Mouse (Mus musculus): ENCODE data around the gene Rhd. TPM values are rescaled to one million over a fixed set of nuclear protein-coding genes. Genes with fewer than 3 reads are reported as not detected.

The Rhd gene
- polyA plus RNA-seq, 1 experiment, result not detected

- peaks cover 7% of the 10 kb centered on the region for H3K4me1 ChIP-seq (ENCODE audit: control insufficient read depth, insufficient read depth, low read length)
- TF ChIP-seq CTCF (IDR thresholded peaks at IDR 0.05; ENCODE audit: low read depth, low read length) (no peak), POLR2A (IDR thresholded peaks at IDR 0.05; ENCODE audit: borderline replicate concordance, low read depth, low read length) (no peak)
- H3K27ac ChIP-seq (ENCODE audit: insufficient read depth, low read depth, low read length), result no peak overlapping the region
- no peak overlapping the region for H3K4me3 ChIP-seq (ENCODE audit: insufficient read depth, low read length)
These were observed 4.2 kb downstream of the Rhd start for GRCm38 (mm10) chr4:134868490-134868889.

- no peak overlapping the region for H3K27ac ChIP-seq (ENCODE audit: insufficient read depth, low read depth, low read length)
- H3K4me3 ChIP-seq (ENCODE audit: insufficient read depth, low read length), result no peak overlapping the region
- no peak for TF ChIP-seq POLR2A (IDR thresholded peaks at IDR 0.05; ENCODE audit: borderline replicate concordance, low read depth, low read length)
- no peak for TF ChIP-seq CTCF (IDR thresholded peaks at IDR 0.05; ENCODE audit: low read depth, low read length)
- peaks cover 7% of the 10 kb centered on the region for H3K4me1 ChIP-seq (ENCODE audit: control insufficient read depth, insufficient read depth, low read length)
These were observed 4.9 kb downstream of the Rhd start for GRCm38 (mm10) chr4:134869068-134869730.

GRCm38 (mm10) chr4:134869815-134870375, 5.6 kb downstream of the Rhd start:
- Histone ChIP-seq H3K4me3 (ENCODE audit: insufficient read depth, low read length) (no peak overlapping the region), H3K27ac (ENCODE audit: insufficient read depth, low read depth, low read length) (no peak overlapping the region), H3K4me1 (ENCODE audit: control insufficient read depth, insufficient read depth, low read length) (peaks cover 7% of the 10 kb centered on the region)
- TF ChIP-seq POLR2A (IDR thresholded peaks at IDR 0.05; ENCODE audit: borderline replicate concordance, low read depth, low read length), result no peak
- no peak for TF ChIP-seq CTCF (IDR thresholded peaks at IDR 0.05; ENCODE audit: low read depth, low read length)

- no peak overlapping the region for H3K27ac ChIP-seq (ENCODE audit: insufficient read depth, low read depth, low read length)
- no peak overlapping the region for H3K4me3 ChIP-seq (ENCODE audit: insufficient read depth, low read length)
- H3K4me1 ChIP-seq (ENCODE audit: control insufficient read depth, insufficient read depth, low read length), result peaks cover 7% of the 10 kb centered on the region
- no peak for TF ChIP-seq CTCF (IDR thresholded peaks at IDR 0.05; ENCODE audit: low read depth, low read length)
- TF ChIP-seq POLR2A (IDR thresholded peaks at IDR 0.05; ENCODE audit: borderline replicate concordance, low read depth, low read length), result no peak
These were observed 7.1 kb downstream of the Rhd start for GRCm38 (mm10) chr4:134871477-134871876.

- H3K4me3 ChIP-seq (ENCODE audit: insufficient read depth, low read length), result no peak overlapping the region
- no peak overlapping the region for H3K27ac ChIP-seq (ENCODE audit: insufficient read depth, low read depth, low read length)
- TF ChIP-seq POLR2A (IDR thresholded peaks at IDR 0.05; ENCODE audit: borderline replicate concordance, low read depth, low read length) (no peak), CTCF (IDR thresholded peaks at IDR 0.05; ENCODE audit: low read depth, low read length) (no peak)
- peaks cover 7% of the 10 kb centered on the region for H3K4me1 ChIP-seq (ENCODE audit: control insufficient read depth, insufficient read depth, low read length)
These were observed 7.6 kb downstream of the Rhd start for GRCm38 (mm10) chr4:134871950-134872349.

- TF ChIP-seq POLR2A (IDR thresholded peaks at IDR 0.05; ENCODE audit: borderline replicate concordance, low read depth, low read length), result no peak
- TF ChIP-seq CTCF (IDR thresholded peaks at IDR 0.05; ENCODE audit: low read depth, low read length), result no peak
- Histone ChIP-seq H3K27ac (ENCODE audit: insufficient read depth, low read depth, low read length) (no peak overlapping the region), H3K4me3 (ENCODE audit: insufficient read depth, low read length) (no peak overlapping the region), H3K4me1 (ENCODE audit: control insufficient read depth, insufficient read depth, low read length) (peaks cover 6% of the 10 kb centered on the region)
These were observed 11.8 kb downstream of the Rhd start for GRCm38 (mm10) chr4:134876171-134876570.

- Histone ChIP-seq H3K4me1 (ENCODE audit: control insufficient read depth, insufficient read depth, low read length) (peaks cover 15% of the 10 kb centered on the region), H3K27ac (ENCODE audit: insufficient read depth, low read depth, low read length) (no peak overlapping the region), H3K4me3 (ENCODE audit: insufficient read depth, low read length) (peak overlapping the region; percentile 40)
- peak; percentile 83 for TF ChIP-seq CTCF (IDR thresholded peaks at IDR 0.05; ENCODE audit: low read depth, low read length)
- TF ChIP-seq POLR2A (IDR thresholded peaks at IDR 0.05; ENCODE audit: borderline replicate concordance, low read depth, low read length), result no peak
These were observed 15.2 kb downstream of the Rhd start for GRCm38 (mm10) chr4:134879410-134879981.

GRCm38 (mm10) chr4:134880041-134880440, 15.7 kb downstream of the Rhd start:
- no peak overlapping the region for H3K27ac ChIP-seq (ENCODE audit: insufficient read depth, low read depth, low read length)

GRCm38 (mm10) chr4:134883266-134883665, 18.9 kb downstream of the Rhd start:
- peak overlapping the region; percentile 14; the same call in 1 of the 2 replicates for H3K27ac ChIP-seq (ENCODE audit: insufficient read depth, low read depth, low read length)
- TF ChIP-seq POLR2A (IDR thresholded peaks at IDR 0.05; ENCODE audit: borderline replicate concordance, low read depth, low read length) (no peak), CTCF (IDR thresholded peaks at IDR 0.05; ENCODE audit: low read depth, low read length) (peak; percentile 38)
- peaks cover 19% of the 10 kb centered on the region for H3K4me1 ChIP-seq (ENCODE audit: control insufficient read depth, insufficient read depth, low read length)
- H3K4me3 ChIP-seq (ENCODE audit: insufficient read depth, low read length), result no peak overlapping the region

More at GRCm38 (mm10) chr4:134880041-134880440, 15.7 kb downstream of the Rhd start:
- TF ChIP-seq CTCF (IDR thresholded peaks at IDR 0.05; ENCODE audit: low read depth, low read length), result peak; percentile 47; the same call in 1 of the 2 replicates
- no peak for TF ChIP-seq POLR2A (IDR thresholded peaks at IDR 0.05; ENCODE audit: borderline replicate concordance, low read depth, low read length)
- peaks cover 19% of the 10 kb centered on the region for H3K4me1 ChIP-seq (ENCODE audit: control insufficient read depth, insufficient read depth, low read length)
- no peak overlapping the region for H3K4me3 ChIP-seq (ENCODE audit: insufficient read depth, low read length)

GRCm38 (mm10) chr4:134883808-134884207, 19.5 kb downstream of the Rhd start:
- H3K4me1 ChIP-seq (ENCODE audit: control insufficient read depth, insufficient read depth, low read length), result peaks cover 19% of the 10 kb centered on the region

More at GRCm38 (mm10) chr4:134883808-134884207, 19.5 kb downstream of the Rhd start:
- Histone ChIP-seq H3K27ac (ENCODE audit: insufficient read depth, low read depth, low read length) (peak overlapping the region; percentile 14; the same call in 1 of the 2 replicates), H3K4me3 (ENCODE audit: insufficient read depth, low read length) (no peak overlapping the region)
- TF ChIP-seq POLR2A (IDR thresholded peaks at IDR 0.05; ENCODE audit: borderline replicate concordance, low read depth, low read length) (no peak), CTCF (IDR thresholded peaks at IDR 0.05; ENCODE audit: low read depth, low read length) (no peak)

Measured in bone marrow macrophage, adult 2 months (primary cell).